Mouse (Mus musculus) layer of hippocampus, adult 2 months (tissue): Measurements from ENCODE around the gene Pms1. TPM values are rescaled to one million over a fixed set of nuclear protein-coding genes. Genes with fewer than 3 reads are reported as not detected.

Experiments
- DNase-seq, 2 experiments: peaks; one replicate each; pipeline ENCODE4 v3.0.0; 2022; ENCODE audit warnings: low spot score in 2 of 2
- H3K27ac ChIP-seq: fragments of 200-600 bp; 2 replicates; pipeline ENCODE4 v1.8.1; 2022
- H3K4me3 ChIP-seq: fragments of 200-600 bp; 2 replicates; pipeline ENCODE4 v1.8.1; 2022; ENCODE audit warnings: mild to moderate bottlenecking
- CTCF ChIP-seq: fragments of 200-600 bp; conservative IDR thresholded peaks from 2 replicates; pipeline ENCODE4 v1.8.1; 2022; ENCODE audit warnings: antibody characterized with exemption, mild to moderate bottlenecking, moderate library complexity
- total RNA-seq, 2 experiments: library from RNA; stranded (reverse); gene quantifications; 2 replicates each; pipeline ENCODE4 v1.2.3; 2021

The Pms1 gene
- total RNA-seq, 2 experiments from 2014 or later, result 34.6 to 40.6 TPM

- TF ChIP-seq CTCF, result no peak
- no peak overlapping the region for H3K27ac ChIP-seq
- DNase-seq, result no peak
- H3K4me3 ChIP-seq, result no peak overlapping the region
Measured at GRCm38 (mm10) chr1:53157715-53158114, 139.1 kb downstream of the Pms1 start.

Other genes with a start within 250 kb of the Pms1 start
- under 1 TPM; 0.69 to 0.83 TPM for gene Mstn, start 235.4 kb downstream of the Pms1 start, total RNA-seq
- not detected for gene 1700019A02Rik, start 109.4 kb downstream of the Pms1 start, total RNA-seq
- gene Ormdl1, start 77 bp upstream of the Pms1 start, total RNA-seq, result 1 to 10 TPM; 7.1 to 9.2 TPM
- 1 to 10 TPM in 1 of 2 experiments, not detected in 1; 1.1 TPM for gene Gm28778, start 93 bp upstream of the Pms1 start, total RNA-seq
- gene Osgepl1, start 16.6 kb upstream of the Pms1 start, total RNA-seq, result 10 to 100 TPM; 19.0 to 21.8 TPM
- 1 to 10 TPM in 1 of 2 experiments, not detected in 1; 2.9 TPM for gene Asdurf, start 55.6 kb upstream of the Pms1 start, total RNA-seq
- gene Gm28551, start 55.6 kb upstream of the Pms1 start, total RNA-seq, result under 1 TPM; 0.22 to 0.23 TPM
- 10 to 100 TPM; 20.7 to 23.0 TPM for gene Asnsd1, start 55.7 kb upstream of the Pms1 start, total RNA-seq